Mouse (Mus musculus): ENCODE measurements at regions not wholly inside any gene's neighbourhood (a gene's known extent, or its start where the extent isn't known, plus 50 kb on each side); places are given as distances from the start of the nearest gene placed in this dataset.

DNA sequence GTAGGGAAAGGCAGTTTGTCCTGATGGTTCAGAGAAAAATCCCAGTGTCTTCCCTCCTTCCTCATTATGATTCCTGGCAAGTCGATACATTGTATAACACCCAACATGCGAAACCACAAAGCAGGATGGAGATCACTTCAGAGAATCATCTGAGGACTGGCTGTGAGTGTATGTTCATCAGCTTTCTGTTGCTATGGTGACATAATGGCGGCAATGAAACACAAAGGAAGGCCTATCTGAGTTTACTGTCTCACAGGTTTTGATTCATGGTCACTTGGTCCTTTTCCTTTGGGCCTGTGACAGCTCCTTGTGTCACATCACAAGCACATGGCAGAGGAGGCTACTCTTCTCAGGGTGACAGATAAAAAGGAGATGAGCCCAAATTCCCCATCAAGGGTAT lies 173.5 kb upstream of the Sp4 start:
- DNase-seq (ENCODE audit: low spot score), result no peak
- no peak for ATAC-seq (ENCODE audit: extremely low read depth, insufficient number of reproducible peaks, low FRiP score, poor library complexity, severe bottlenecking)
- TF ChIP-seq GATA1 (IDR thresholded peaks at IDR 0.05; ENCODE audit: borderline replicate concordance, low read length) (no peak), POLR2AphosphoS5 (IDR thresholded peaks at IDR 0.05; ENCODE audit: insufficient replicate concordance, low read depth, low read length) (no peak), GATA2 (IDR thresholded peaks at IDR 0.05; ENCODE audit: borderline replicate concordance, low read depth, low read length) (no peak), CTCF (IDR thresholded peaks at IDR 0.05; ENCODE audit: low read depth, low read length) (no peak), TAL1 (conservative IDR thresholded peaks at IDR 0.05; ENCODE audit: low read depth, low read length) (no peak)
- no peak overlapping the region for H3K4me3 ChIP-seq (ENCODE audit: low read depth, low read length)
- H3K27me3 ChIP-seq (ENCODE audit: insufficient read depth, low read length), result no peaks in the 10 kb centered on the region
- no peaks in the 10 kb centered on the region for H3K36me3 ChIP-seq (replicated peaks)
- H3K4me1 ChIP-seq (ENCODE audit: insufficient read depth, low read depth, low read length), result no peaks in the 10 kb centered on the region
- H3K9me3 ChIP-seq (replicated peaks), result no peaks in the 10 kb centered on the region

DNA sequence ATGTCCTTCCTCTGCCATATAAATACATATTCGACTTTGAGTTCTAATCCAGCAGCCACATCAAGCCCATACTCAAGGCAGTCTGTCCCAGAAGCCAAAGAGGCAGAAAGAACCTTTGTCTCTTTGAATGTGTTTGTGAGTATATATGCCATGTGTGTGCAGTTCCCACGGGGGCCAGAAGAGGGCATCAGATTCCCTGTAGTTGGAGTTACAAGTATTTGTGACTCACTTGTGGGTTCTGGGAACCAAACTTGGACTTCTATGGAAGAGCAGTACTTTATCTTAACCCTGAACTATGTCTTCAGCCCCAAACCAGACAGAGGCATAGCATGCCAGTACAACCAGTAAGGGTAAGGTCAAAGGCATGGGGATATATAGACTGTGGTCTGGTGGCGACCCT lies 165.6 kb upstream of the Sp4 start:
- DNase-seq (ENCODE audit: low spot score), result no peak
- no peaks in the 10 kb centered on the region for H3K27me3 ChIP-seq (ENCODE audit: insufficient read depth, low read length)
- TF ChIP-seq CTCF (IDR thresholded peaks at IDR 0.05; ENCODE audit: low read depth, low read length), result no peak
- TF ChIP-seq TAL1 (conservative IDR thresholded peaks at IDR 0.05; ENCODE audit: low read depth, low read length), result no peak
- TF ChIP-seq GATA1 (IDR thresholded peaks at IDR 0.05; ENCODE audit: borderline replicate concordance, low read length), result no peak
- no peak for TF ChIP-seq POLR2AphosphoS5 (IDR thresholded peaks at IDR 0.05; ENCODE audit: insufficient replicate concordance, low read depth, low read length)
- TF ChIP-seq GATA2 (IDR thresholded peaks at IDR 0.05; ENCODE audit: borderline replicate concordance, low read depth, low read length), result no peak
- peaks cover 7% of the 10 kb centered on the region for H3K9me3 ChIP-seq (replicated peaks)
- no peak overlapping the region for H3K4me3 ChIP-seq (ENCODE audit: low read depth, low read length)
- H3K4me1 ChIP-seq (ENCODE audit: insufficient read depth, low read depth, low read length), result no peaks in the 10 kb centered on the region
- H3K36me3 ChIP-seq (replicated peaks), result no peaks in the 10 kb centered on the region
- no peak for ATAC-seq (ENCODE audit: extremely low read depth, insufficient number of reproducible peaks, low FRiP score, poor library complexity, severe bottlenecking)

GRCm38 (mm10) chr12:118457493-118458408 lies 156.5 kb upstream of the Sp4 start:
- no peaks in the 10 kb centered on the region for H3K4me1 ChIP-seq (ENCODE audit: insufficient read depth, low read depth, low read length)
- ATAC-seq (ENCODE audit: extremely low read depth, insufficient number of reproducible peaks, low FRiP score, poor library complexity, severe bottlenecking) (no peak), DNase-seq (ENCODE audit: low spot score) (no peak)
- no peak overlapping the region for H3K4me3 ChIP-seq (ENCODE audit: low read depth, low read length)
- no peaks in the 10 kb centered on the region for H3K9me3 ChIP-seq (replicated peaks)
- H3K27me3 ChIP-seq (ENCODE audit: insufficient read depth, low read length), result peaks cover 7% of the 10 kb centered on the region; the same call in 1 of the 2 replicates
- H3K36me3 ChIP-seq (replicated peaks), result no peaks in the 10 kb centered on the region
- TF ChIP-seq CTCF (IDR thresholded peaks at IDR 0.05; ENCODE audit: low read depth, low read length) (peak; percentile 23; the same call in 1 of the 2 replicates), GATA2 (IDR thresholded peaks at IDR 0.05; ENCODE audit: borderline replicate concordance, low read depth, low read length) (no peak)

- Histone ChIP-seq H3K27me3 (ENCODE audit: insufficient read depth, low read length) (peaks cover 7% of the 10 kb centered on the region; the same call in 1 of the 2 replicates), H3K36me3 (replicated peaks) (no peaks in the 10 kb centered on the region), H3K4me3 (ENCODE audit: low read depth, low read length) (no peak overlapping the region), H3K9me3 (replicated peaks) (no peaks in the 10 kb centered on the region), H3K4me1 (ENCODE audit: insufficient read depth, low read depth, low read length) (no peaks in the 10 kb centered on the region)
- TF ChIP-seq POLR2AphosphoS5 (IDR thresholded peaks at IDR 0.05; ENCODE audit: insufficient replicate concordance, low read depth, low read length) (no peak), GATA2 (IDR thresholded peaks at IDR 0.05; ENCODE audit: borderline replicate concordance, low read depth, low read length) (no peak), CTCF (IDR thresholded peaks at IDR 0.05; ENCODE audit: low read depth, low read length) (no peak), TAL1 (conservative IDR thresholded peaks at IDR 0.05; ENCODE audit: low read depth, low read length) (no peak), GATA1 (IDR thresholded peaks at IDR 0.05; ENCODE audit: borderline replicate concordance, low read length) (no peak)
- no peak for ATAC-seq (ENCODE audit: extremely low read depth, insufficient number of reproducible peaks, low FRiP score, poor library complexity, severe bottlenecking)
- no peak for DNase-seq (ENCODE audit: low spot score)
Measured at GRCm38 (mm10) chr12:118455609-118456008, 154.4 kb upstream of the Sp4 start.

DNA sequence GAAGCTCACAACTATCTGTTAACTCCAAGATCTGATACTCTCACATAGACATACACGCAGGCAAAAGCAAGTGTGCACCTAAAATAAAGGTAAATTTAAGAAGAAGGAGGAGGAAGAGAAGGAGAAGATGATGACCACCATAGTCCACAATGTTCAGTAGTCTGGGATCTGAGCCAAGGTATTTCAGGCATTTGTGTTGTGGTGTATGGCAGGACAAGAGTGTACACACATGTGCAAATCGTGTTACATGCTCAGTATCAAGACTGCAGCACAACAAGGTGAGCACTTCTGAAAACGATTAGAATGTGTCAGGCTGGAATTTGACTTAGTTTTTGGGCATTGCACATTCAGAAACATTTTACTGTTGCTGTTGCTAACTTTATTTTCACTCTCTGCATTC lies 138.4 kb upstream of the Sp4 start:
- Histone ChIP-seq H3K36me3 (replicated peaks) (no peaks in the 10 kb centered on the region), H3K9me3 (replicated peaks) (no peaks in the 10 kb centered on the region), H3K4me3 (ENCODE audit: low read depth, low read length) (no peak overlapping the region), H3K27me3 (ENCODE audit: insufficient read depth, low read length) (peaks cover 3% of the 10 kb centered on the region), H3K4me1 (ENCODE audit: insufficient read depth, low read depth, low read length) (peaks cover 2% of the 10 kb centered on the region; the same call in 1 of the 2 replicates)
- no peak for DNase-seq (ENCODE audit: low spot score)
- ATAC-seq (ENCODE audit: extremely low read depth, insufficient number of reproducible peaks, low FRiP score, poor library complexity, severe bottlenecking), result no peak
- TF ChIP-seq GATA1 (IDR thresholded peaks at IDR 0.05; ENCODE audit: borderline replicate concordance, low read length), result no peak
- no peak for TF ChIP-seq TAL1 (conservative IDR thresholded peaks at IDR 0.05; ENCODE audit: low read depth, low read length)
- no peak for TF ChIP-seq CTCF (IDR thresholded peaks at IDR 0.05; ENCODE audit: low read depth, low read length)
- no peak for TF ChIP-seq POLR2AphosphoS5 (IDR thresholded peaks at IDR 0.05; ENCODE audit: insufficient replicate concordance, low read depth, low read length)
- TF ChIP-seq GATA2 (IDR thresholded peaks at IDR 0.05; ENCODE audit: borderline replicate concordance, low read depth, low read length), result no peak

- H3K27me3 ChIP-seq (ENCODE audit: insufficient read depth, low read length), result peaks cover 3% of the 10 kb centered on the region
- H3K9me3 ChIP-seq (replicated peaks), result no peaks in the 10 kb centered on the region
- ATAC-seq (ENCODE audit: extremely low read depth, insufficient number of reproducible peaks, low FRiP score, poor library complexity, severe bottlenecking) (peak; percentile 62), DNase-seq (ENCODE audit: low spot score) (no peak)
- peaks cover 2% of the 10 kb centered on the region; the same call in 1 of the 2 replicates for H3K4me1 ChIP-seq (ENCODE audit: insufficient read depth, low read depth, low read length)
- no peak for TF ChIP-seq GATA1 (IDR thresholded peaks at IDR 0.05; ENCODE audit: borderline replicate concordance, low read length)
- no peak for TF ChIP-seq POLR2AphosphoS5 (IDR thresholded peaks at IDR 0.05; ENCODE audit: insufficient replicate concordance, low read depth, low read length)
- no peak for TF ChIP-seq GATA2 (IDR thresholded peaks at IDR 0.05; ENCODE audit: borderline replicate concordance, low read depth, low read length)
- no peak for TF ChIP-seq TAL1 (conservative IDR thresholded peaks at IDR 0.05; ENCODE audit: low read depth, low read length)
- TF ChIP-seq CTCF (IDR thresholded peaks at IDR 0.05; ENCODE audit: low read depth, low read length), result no peak
- no peak overlapping the region for H3K4me3 ChIP-seq (ENCODE audit: low read depth, low read length)
- no peaks in the 10 kb centered on the region for H3K36me3 ChIP-seq (replicated peaks)
Measured at GRCm38 (mm10) chr12:118438882-118439281, 137.6 kb upstream of the Sp4 start.
